Mouse (Mus musculus) liver, adult 2 months (tissue): Measurements from ENCODE around the gene Fmnl3.

Source experiments
- CTCF ChIP-seq: fragments of 200-500 bp; IDR thresholded peaks from 2 replicates; pipeline ENCODE4 v1.5.1; 2011; ENCODE audit warnings: low read depth, low read length, control low read depth
- POLR2A ChIP-seq: fragments of 200-500 bp; IDR thresholded peaks from 2 replicates; pipeline ENCODE4 v1.6.1; 2011; ENCODE audit warnings: low read length, control low read depth; ENCODE audit not compliant: insufficient read depth; ENCODE audit errors: extremely low read depth

GRCm38 (mm10) chr15:99326407-99326806 lies 43.9 kb downstream of the Fmnl3 start:
- no peak for TF ChIP-seq CTCF
- no peak for TF ChIP-seq POLR2A
